Mouse (Mus musculus): Measurements from ENCODE around the gene Lyrm9. TPM values are rescaled to one million over a fixed set of nuclear protein-coding genes. Genes with fewer than 3 reads are reported as not detected.
"Not testable (repeated sequence)": the region's sequence is repeated elsewhere in the genome, so short reads cannot be mapped to it uniquely, and the experiment has no call there.

Gene Lyrm9
- polyA plus RNA-seq, 1 experiment from 2014 or later = 21.4 TPM

DNA sequence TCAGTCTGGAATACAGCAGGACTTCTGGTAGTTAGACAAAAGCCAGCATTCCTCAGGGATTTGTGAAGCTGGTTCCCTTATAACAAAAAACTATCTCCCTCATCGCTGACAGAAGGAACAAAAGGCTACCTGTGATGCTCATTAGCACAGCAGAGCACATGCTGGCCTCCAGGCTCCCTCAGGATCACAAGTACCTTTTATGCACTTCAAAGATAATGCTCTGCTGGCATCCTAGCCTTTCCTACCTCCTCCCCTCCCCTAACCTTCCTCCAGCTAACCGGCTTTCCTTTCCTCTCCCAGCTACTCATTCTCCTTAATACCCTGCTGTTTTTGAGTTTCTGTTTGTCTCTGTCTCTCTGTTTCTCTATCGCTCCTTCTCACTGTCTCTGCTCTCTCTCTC, 31.2 kb downstream of the Lyrm9 start:
- H3K4me2 ChIP-seq = no peak overlapping the region
- H3K36me3 ChIP-seq = no peaks in the 10 kb centered on the region
- no peak overlapping the region for H3K27ac ChIP-seq
- DNase-seq (no peak), ATAC-seq (ENCODE audit: low read depth) (no peak)
- H3K4me1 ChIP-seq (replicated peaks) = no peaks in the 10 kb centered on the region
- peaks cover 7% of the 10 kb centered on the region; the same call in 1 of the 2 replicates for H3K27me3 ChIP-seq
- no peak overlapping the region for H3K9ac ChIP-seq
- H3K4me3 ChIP-seq (replicated peaks) = no peak overlapping the region
- 22% methylated on average over 3 of the region's 3 CpGs for WGBS (ENCODE audit: insufficient replicate concordance)
- no peaks in the 10 kb centered on the region for H3K9me3 ChIP-seq (replicated peaks)

DNA sequence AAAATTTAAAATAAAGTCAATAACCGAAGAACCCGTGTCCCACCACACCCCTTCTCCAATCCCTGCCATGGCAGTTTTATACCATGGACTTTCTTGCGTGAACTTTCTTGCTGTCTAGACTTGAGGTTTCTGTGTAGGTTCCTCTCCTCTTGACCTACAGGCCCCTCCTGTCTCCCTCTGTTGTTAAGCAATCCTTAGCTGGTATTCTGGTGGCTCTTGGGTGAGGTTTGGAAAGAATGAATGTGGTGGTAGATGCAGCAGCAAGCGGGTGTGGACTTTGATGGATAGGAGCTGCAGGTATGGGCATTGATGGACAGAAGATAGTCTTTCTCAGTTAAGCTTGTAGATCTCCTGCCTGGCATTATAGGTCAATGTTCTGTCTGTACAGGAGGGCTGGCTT, 37.5 kb downstream of the Lyrm9 start:
- Histone ChIP-seq H3K27me3 (peaks cover 5% of the 10 kb centered on the region; the same call in 1 of the 2 replicates), H3K9ac (no peak overlapping the region), H3K36me3 (no peaks in the 10 kb centered on the region), H3K4me3 (replicated peaks) (no peak overlapping the region), H3K4me2 (no peak overlapping the region), H3K4me1 (replicated peaks) (no peaks in the 10 kb centered on the region), H3K9me3 (replicated peaks) (no peaks in the 10 kb centered on the region), H3K27ac (no peak overlapping the region)
- ATAC-seq (ENCODE audit: low read depth) (no peak), DNase-seq (no peak)
- 66% methylated on average over 4 of the region's 4 CpGs for WGBS (ENCODE audit: insufficient replicate concordance)

DNA sequence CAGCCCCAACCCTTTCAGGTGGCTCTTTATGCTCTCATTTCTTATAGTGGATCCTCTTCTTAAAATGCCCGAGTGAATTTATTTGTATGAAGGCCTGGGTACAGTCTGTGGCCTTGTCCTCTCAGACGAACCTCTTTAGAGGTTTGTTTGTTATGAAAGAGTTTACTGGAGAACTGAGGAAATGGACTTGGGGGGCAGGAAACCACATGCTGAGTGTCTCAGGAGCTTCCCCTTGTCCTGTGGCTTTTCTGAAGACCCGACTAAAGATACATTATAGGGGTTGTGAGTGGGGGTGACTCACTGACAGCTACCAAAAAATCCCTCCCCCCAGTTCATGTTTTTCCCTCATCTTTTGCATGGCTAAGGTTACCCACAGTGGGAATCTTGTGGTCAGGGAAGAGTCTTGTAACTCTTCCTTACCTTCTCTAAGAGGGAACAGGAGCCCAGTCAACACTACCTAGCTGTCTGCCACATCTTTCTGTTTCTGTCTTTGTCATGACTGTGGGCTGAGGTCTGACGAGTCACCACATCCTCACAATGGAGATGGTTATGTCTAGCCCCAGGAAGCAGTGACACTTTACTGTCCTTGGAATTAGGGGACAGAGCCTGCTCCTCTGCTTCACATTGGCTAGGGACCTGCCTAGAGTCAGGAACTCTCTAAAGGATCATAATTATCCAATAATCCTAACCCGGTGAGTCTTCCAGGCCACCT, 38.3 kb downstream of the Lyrm9 start:
- 27% methylated on average over 5 of the region's 5 CpGs for WGBS (ENCODE audit: insufficient replicate concordance)
- Histone ChIP-seq H3K4me1 (replicated peaks) (no peaks in the 10 kb centered on the region), H3K4me3 (replicated peaks) (no peak overlapping the region), H3K27me3 (0 out of 2 replicates have a peak, but pooled peaks cover 3% of the 10 kb centered on the region), H3K9me3 (replicated peaks) (no peaks in the 10 kb centered on the region), H3K4me2 (no peak overlapping the region), H3K36me3 (no peaks in the 10 kb centered on the region), H3K27ac (no peak overlapping the region), H3K9ac (no peak overlapping the region)
- no peak for ATAC-seq (ENCODE audit: low read depth)
- no peak for DNase-seq

DNA sequence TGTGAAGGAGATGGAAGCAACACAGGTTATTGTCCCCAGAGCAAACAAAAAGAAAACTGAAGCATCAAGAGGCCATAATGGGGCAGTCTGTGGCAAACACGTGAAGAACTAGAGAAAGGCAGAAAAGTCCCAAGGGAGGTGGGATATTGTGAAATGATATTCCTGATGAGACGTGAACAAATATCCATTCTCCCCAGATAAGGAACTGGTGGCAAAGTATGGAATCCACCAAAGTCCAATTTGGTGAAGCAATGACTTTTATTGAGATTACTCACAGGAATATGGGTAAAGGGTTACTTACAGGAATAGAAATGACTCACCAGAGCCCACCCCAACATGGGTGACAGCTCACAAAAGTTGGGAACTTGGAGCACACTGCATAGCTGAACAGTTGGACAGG, 38.9 kb downstream of the Lyrm9 start:
- Histone ChIP-seq H3K4me1 (replicated peaks) (no peaks in the 10 kb centered on the region), H3K27me3 (no peaks in the 10 kb centered on the region), H3K4me3 (replicated peaks) (no peak overlapping the region), H3K36me3 (no peaks in the 10 kb centered on the region), H3K4me2 (no peak overlapping the region), H3K9me3 (replicated peaks) (no peaks in the 10 kb centered on the region), H3K27ac (no peak overlapping the region), H3K9ac (no peak overlapping the region)
- no peak for ATAC-seq (ENCODE audit: low read depth)
- DNase-seq = no peak
- WGBS (ENCODE audit: insufficient replicate concordance) = 55% methylated on average over 2 of the region's 2 CpGs

DNA sequence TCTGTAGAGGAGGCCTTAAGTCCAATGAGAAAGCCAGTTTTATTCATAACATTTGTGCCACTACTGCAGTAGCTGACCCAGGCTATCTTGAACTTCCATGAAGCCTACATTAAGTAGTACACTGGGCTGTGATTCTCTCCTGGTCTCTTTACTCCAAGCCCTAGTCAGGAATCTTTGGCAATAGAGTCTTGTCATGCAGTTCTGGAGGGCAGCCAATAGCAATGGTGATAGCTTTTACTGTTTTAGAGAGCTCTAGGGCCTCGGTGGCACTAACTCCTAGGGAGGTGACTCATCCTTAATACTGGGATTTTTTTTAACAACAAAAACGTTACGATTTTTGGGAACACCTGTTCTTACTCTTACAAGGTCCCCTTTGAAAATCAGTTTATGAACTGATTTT, 40.1 kb downstream of the Lyrm9 start:
- Histone ChIP-seq H3K36me3 (no peaks in the 10 kb centered on the region), H3K27ac (no peak overlapping the region), H3K27me3 (no peaks in the 10 kb centered on the region), H3K4me1 (replicated peaks) (no peaks in the 10 kb centered on the region), H3K4me3 (replicated peaks) (no peak overlapping the region), H3K9ac (no peak overlapping the region), H3K4me2 (no peak overlapping the region), H3K9me3 (replicated peaks) (no peaks in the 10 kb centered on the region)
- ATAC-seq (ENCODE audit: low read depth) (no peak), DNase-seq (no peak)
- WGBS (ENCODE audit: insufficient replicate concordance) = 62% methylated on average over 3 of the region's 3 CpGs

DNA sequence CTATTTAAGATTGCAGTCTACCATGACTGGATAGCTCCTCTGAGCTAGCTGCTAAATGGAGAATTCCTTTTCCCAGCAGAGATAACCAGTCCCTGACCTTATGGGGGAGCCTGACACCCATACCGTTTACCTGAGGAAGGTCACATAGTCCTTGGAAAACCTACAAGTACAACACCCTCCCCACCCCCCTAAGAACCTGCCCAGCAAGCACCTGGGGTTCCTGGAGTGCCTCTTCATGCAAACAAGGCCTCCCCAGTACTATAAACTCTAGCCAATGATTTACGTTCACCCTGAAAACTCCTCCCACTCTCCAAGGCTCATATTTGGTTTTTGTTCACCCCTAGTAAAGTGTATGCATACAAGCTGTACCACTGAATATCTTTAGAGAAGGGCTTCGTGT, 41.3 kb downstream of the Lyrm9 start:
- DNase-seq (no peak), ATAC-seq (ENCODE audit: low read depth) (no peak)
- Histone ChIP-seq H3K4me2 (no peak overlapping the region), H3K4me3 (replicated peaks) (no peak overlapping the region), H3K9me3 (replicated peaks) (no peaks in the 10 kb centered on the region), H3K27me3 (no peaks in the 10 kb centered on the region), H3K9ac (no peak overlapping the region), H3K36me3 (no peaks in the 10 kb centered on the region), H3K27ac (no peak overlapping the region), H3K4me1 (replicated peaks) (no peaks in the 10 kb centered on the region)
- 45% methylated on average over 3 of the region's 3 CpGs for WGBS (ENCODE audit: insufficient replicate concordance)

DNA sequence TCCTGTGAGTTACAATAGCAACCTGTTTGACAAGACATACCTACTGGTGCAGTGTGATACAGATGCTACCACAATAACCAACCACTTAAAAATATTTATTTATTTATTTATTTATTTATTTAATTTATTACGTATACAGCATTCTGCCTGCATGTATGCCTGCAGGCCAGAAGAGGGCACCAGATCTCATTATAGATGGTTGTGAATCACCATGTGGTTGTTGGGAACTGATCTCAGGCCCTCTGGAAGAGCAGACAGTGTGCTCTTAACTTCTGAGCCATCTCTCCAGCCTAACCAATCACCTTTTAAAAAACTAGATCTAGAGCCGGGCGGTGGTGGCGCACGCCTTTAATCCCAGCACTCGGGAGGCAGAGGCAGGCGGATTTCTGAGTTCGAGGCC, 42.8 kb downstream of the Lyrm9 start:
- not testable (repeated sequence) for H3K27ac ChIP-seq; H3K4me3 ChIP-seq (replicated peaks); H3K4me2 ChIP-seq; H3K9me3 ChIP-seq (replicated peaks); DNase-seq; H3K27me3 ChIP-seq; ATAC-seq (ENCODE audit: low read depth); H3K36me3 ChIP-seq; H3K4me1 ChIP-seq (replicated peaks); H3K9ac ChIP-seq
- WGBS (ENCODE audit: insufficient replicate concordance) = 89% methylated on average over 8 of the region's 8 CpGs

DNA sequence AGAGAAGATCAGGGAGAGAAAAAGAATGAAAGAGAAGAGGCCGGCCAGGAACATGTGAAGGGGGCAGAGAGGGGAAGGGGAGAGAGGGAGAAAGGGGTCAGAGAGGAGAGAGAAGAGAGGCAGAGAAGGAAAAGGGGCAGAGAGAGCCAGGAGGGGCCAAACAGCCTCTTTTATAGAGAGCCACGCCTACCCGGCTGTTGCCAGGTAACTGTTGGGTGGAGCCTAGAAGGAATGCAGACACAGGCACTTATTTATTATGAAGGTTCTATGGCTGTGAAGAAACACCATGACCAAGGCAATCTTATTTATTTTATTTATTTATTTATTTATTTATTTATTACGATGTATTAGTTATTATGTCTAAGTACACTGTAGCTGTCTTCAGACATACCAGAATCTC, 44.5 kb downstream of the Lyrm9 start:
- H3K27me3 ChIP-seq = no peaks in the 10 kb centered on the region
- H3K4me2 ChIP-seq = no peak overlapping the region
- H3K9me3 ChIP-seq (replicated peaks) = no peaks in the 10 kb centered on the region
- ATAC-seq (ENCODE audit: low read depth) = no peak
- H3K36me3 ChIP-seq = no peaks in the 10 kb centered on the region
- H3K4me3 ChIP-seq (replicated peaks) = no peak overlapping the region
- WGBS (ENCODE audit: insufficient replicate concordance) = 74% methylated on average over 4 of the region's 4 CpGs
- H3K27ac ChIP-seq = no peak overlapping the region
- H3K4me1 ChIP-seq (replicated peaks) = no peaks in the 10 kb centered on the region
- no peak overlapping the region for H3K9ac ChIP-seq
- no peak for DNase-seq

DNA sequence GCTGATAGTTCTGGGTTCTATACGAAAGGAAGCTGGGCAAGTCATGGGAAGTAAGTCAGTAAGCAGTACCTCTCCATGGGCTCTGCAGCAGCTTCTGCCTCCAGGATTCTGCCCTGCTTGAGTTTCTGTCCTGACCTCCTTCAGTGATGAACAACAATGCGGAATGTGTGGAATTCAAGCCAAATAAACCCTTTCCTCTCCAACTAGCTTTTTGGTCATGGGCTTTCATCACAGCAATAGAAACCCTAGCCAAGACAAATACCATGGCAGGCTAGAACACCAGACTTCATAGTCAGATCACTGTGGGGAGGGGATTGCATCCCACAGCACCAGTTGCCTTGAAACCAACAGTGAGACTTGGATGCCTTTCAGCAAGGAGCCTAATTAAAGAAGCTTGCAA, 46.4 kb downstream of the Lyrm9 start:
- WGBS (ENCODE audit: insufficient replicate concordance) = 50% methylated on average over 2 of the region's 2 CpGs
- Histone ChIP-seq H3K27me3 (no peaks in the 10 kb centered on the region), H3K9ac (no peak overlapping the region), H3K27ac (no peak overlapping the region), H3K4me2 (no peak overlapping the region), H3K4me1 (replicated peaks) (no peaks in the 10 kb centered on the region), H3K36me3 (no peaks in the 10 kb centered on the region), H3K4me3 (replicated peaks) (no peak overlapping the region), H3K9me3 (replicated peaks) (no peaks in the 10 kb centered on the region)
- DNase-seq (no peak), ATAC-seq (ENCODE audit: low read depth) (no peak)

DNA sequence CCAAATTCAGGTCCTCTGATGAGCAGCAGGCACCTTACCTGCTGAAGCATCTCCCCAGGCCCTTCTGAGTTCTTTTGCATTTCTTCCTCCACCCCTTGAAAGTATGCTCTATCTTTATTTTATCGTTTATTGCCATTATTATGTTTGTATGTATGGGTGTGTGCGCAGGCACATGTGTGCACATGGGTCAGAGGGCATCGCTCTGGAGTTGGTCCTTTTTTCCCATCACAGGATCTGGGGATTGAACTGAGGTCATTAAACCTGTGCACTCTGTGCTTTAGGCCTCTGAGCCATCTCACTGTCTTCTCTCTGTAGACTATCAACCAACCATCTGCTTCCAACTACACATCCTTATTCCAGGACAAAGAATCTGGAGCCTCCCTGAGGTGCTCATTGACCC, 53.3 kb downstream of the Lyrm9 start:
- Histone ChIP-seq H3K9ac (no peak overlapping the region), H3K4me1 (replicated peaks) (no peaks in the 10 kb centered on the region), H3K36me3 (no peaks in the 10 kb centered on the region), H3K9me3 (replicated peaks) (no peaks in the 10 kb centered on the region), H3K27ac (no peak overlapping the region), H3K4me2 (no peak overlapping the region), H3K4me3 (replicated peaks) (no peak overlapping the region), H3K27me3 (no peaks in the 10 kb centered on the region)
- DNase-seq (no peak), ATAC-seq (ENCODE audit: low read depth) (no peak)
- WGBS (ENCODE audit: insufficient replicate concordance) = 61% methylated on average over 3 of the region's 3 CpGs

DNA sequence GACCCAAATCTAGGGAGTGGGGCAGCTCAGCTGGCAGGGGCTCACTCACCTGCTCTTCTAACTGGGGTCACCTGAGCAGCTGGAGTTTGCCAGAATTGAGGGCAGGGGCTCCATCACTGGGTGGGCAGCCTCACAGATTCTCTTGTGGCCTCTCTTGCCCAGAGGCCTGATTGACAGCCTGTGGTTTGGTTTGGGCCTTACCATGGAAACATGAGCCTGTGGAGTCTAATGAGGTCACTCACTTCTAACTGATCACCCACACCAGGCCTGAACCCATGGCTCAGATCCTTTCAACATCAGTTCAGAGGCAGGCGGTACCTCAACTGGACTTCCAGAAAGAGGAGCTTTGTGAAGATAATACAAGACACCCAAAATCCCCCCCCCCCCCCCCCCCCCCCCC, 60.3 kb downstream of the Lyrm9 start:
- H3K27ac ChIP-seq = no peak overlapping the region
- no peak overlapping the region for H3K9ac ChIP-seq
- H3K9me3 ChIP-seq (replicated peaks) = no peaks in the 10 kb centered on the region
- ATAC-seq (ENCODE audit: low read depth) = no peak
- H3K4me1 ChIP-seq (replicated peaks) = peaks cover 6% of the 10 kb centered on the region; the same call in 1 of the 2 replicates
- no peak overlapping the region for H3K4me3 ChIP-seq (replicated peaks)
- no peaks in the 10 kb centered on the region for H3K36me3 ChIP-seq
- WGBS (ENCODE audit: insufficient replicate concordance) = 71% methylated on average over 1 of the region's 1 CpGs
- DNase-seq = no peak
- no peaks in the 10 kb centered on the region for H3K27me3 ChIP-seq
- no peak overlapping the region for H3K4me2 ChIP-seq
